Comparison of ENCODE assay signal across 17 mouse cellular contexts in genomic region chr1:92202639-92203352, GRCm38 (mm10). TPM values are rescaled to one million over a fixed set of nuclear protein-coding genes. Genes with fewer than 3 reads are reported as not detected.
DNase-seq lines count a peak whose midpoint lies in the region; ATAC-seq and TF ChIP-seq lines count a peak whose summit lies in the region.
"Had no signal": no experiment of that assay in that cellular context is flagged by ENCODE, and none has a peak within 500 bp of the region (broad histone marks: within the 10 kb centered on the region; RNA-seq: fewer than 3 reads in every experiment).

No protein-coding gene starts in this region.

- WGBS in hindbrain, embryonic 13.5 days = 79% methylated on average over 17 of the region's 17 CpGs
- WGBS in hindbrain, embryonic 11.5 days = 76% methylated on average over 17 of the region's 17 CpGs
- WGBS in thymus, adult 2 months = 69% methylated on average over 17 of the region's 17 CpGs

- 0 out of 2 replicates have a peak overlapping the region, but pooled peaks have one; percentile 5 for H3K9ac ChIP-seq in hindbrain, embryonic 13.5 days
- H3K9ac ChIP-seq in hindbrain, embryonic 11.5 days (ENCODE audit: low read depth, low read length) = no peak overlapping the region
- H3K9ac ChIP-seq: stomach, embryonic 15.5 days had no signal

- no peaks in the 10 kb centered on the region for H3K79me2 ChIP-seq in C2C12 (ENCODE audit: control insufficient read depth, insufficient read depth)

- no peak overlapping the region for H3K27ac ChIP-seq in hindbrain, embryonic 13.5 days
- H3K27ac ChIP-seq in hindbrain, embryonic 11.5 days (ENCODE audit: low read depth, low read length) = no peak overlapping the region
- peak overlapping the region; percentile 65 for H3K27ac ChIP-seq in embryonic fibroblast, embryonic 13.5 days (ENCODE audit: insufficient read depth, low read length)
- no peak overlapping the region for H3K27ac ChIP-seq in thymus, adult 2 months (ENCODE audit: control insufficient read depth, insufficient read depth, low read length)
- H3K27ac ChIP-seq: stomach, embryonic 15.5 days had no signal

- no peaks in the 10 kb centered on the region for H3K36me3 ChIP-seq in hindbrain, embryonic 13.5 days
- H3K36me3 ChIP-seq in hindbrain, embryonic 11.5 days (ENCODE audit: control insufficient read depth, insufficient read depth, low read length) = no peaks in the 10 kb centered on the region
- no peaks in the 10 kb centered on the region for H3K36me3 ChIP-seq in C2C12 (ENCODE audit: control insufficient read depth, insufficient read depth)
- H3K36me3 ChIP-seq in thymus, adult 2 months (ENCODE audit: control insufficient read depth, insufficient read depth, low read length) = no peaks in the 10 kb centered on the region
- H3K36me3 ChIP-seq: stomach, embryonic 15.5 days had no signal

- no peak overlapping the region for H3K4me2 ChIP-seq in hindbrain, embryonic 13.5 days
- no peak overlapping the region for H3K4me2 ChIP-seq in hindbrain, embryonic 11.5 days (replicated peaks; ENCODE audit: low read depth, low read length)
- H3K4me2 ChIP-seq: stomach, embryonic 15.5 days had no signal

- H3ac ChIP-seq in C2C12 (ENCODE audit: control insufficient read depth, insufficient read length, low read depth) = no peak overlapping the region

- H3K79me3 ChIP-seq in C2C12 (ENCODE audit: low read depth) = no peaks in the 10 kb centered on the region

- peak; percentile 38 for DNase-seq in embryo, embryonic 10 days (ENCODE audit: low spot score)
- no peak for DNase-seq in embryo, embryonic 9.5 days (ENCODE audit: extremely low spot score)
- no peak for DNase-seq in hindbrain, embryonic 11.5 days (ENCODE audit: low spot score)
- DNase-seq in adrenal gland, adult 18-20 months (ENCODE audit: low spot score in 2 of 2) = no peak
- DNase-seq in thymus, adult 2 months = no peak
- DNase-seq: adrenal gland, postnatal 25 days; cerebellum, postnatal 25 days; gastrocnemius, postnatal 10 days; heart, postnatal 14 days; kidney, adult 8-10 months; left cerebral cortex, postnatal 4 days; right cerebral cortex, adult 18-20 months; spleen, adult 18-20 months had no signal

- ATAC-seq in hindbrain, embryonic 13.5 days (ENCODE audit: low FRiP score) = no peak
- ATAC-seq in hindbrain, embryonic 11.5 days (ENCODE audit: low FRiP score) = no peak

- H3K27me3 ChIP-seq in hindbrain, embryonic 13.5 days = peaks cover 5% of the 10 kb centered on the region; the same call in 1 of the 2 replicates
- H3K27me3 ChIP-seq in hindbrain, embryonic 11.5 days (ENCODE audit: control insufficient read depth, insufficient read depth, low read length) = no peaks in the 10 kb centered on the region
- H3K27me3 ChIP-seq in C2C12 (ENCODE audit: control insufficient read depth, insufficient read depth, insufficient read length) = no peaks in the 10 kb centered on the region
- no peaks in the 10 kb centered on the region for H3K27me3 ChIP-seq in thymus, adult 2 months (ENCODE audit: control insufficient read depth, insufficient read depth, low read length)
- H3K27me3 ChIP-seq: stomach, embryonic 15.5 days had no signal

- no peak overlapping the region for H3K4me3 ChIP-seq in hindbrain, embryonic 13.5 days
- H3K4me3 ChIP-seq in hindbrain, embryonic 11.5 days (ENCODE audit: low read depth, low read length) = no peak overlapping the region
- H3K4me3 ChIP-seq in C2C12 (ENCODE audit: insufficient read depth, poor library complexity, severe bottlenecking) = no peak overlapping the region
- H3K4me3 ChIP-seq in embryonic fibroblast, embryonic 13.5 days (ENCODE audit: insufficient read depth, low read length) = no peak overlapping the region
- no peak overlapping the region for H3K4me3 ChIP-seq in thymus, adult 2 months (ENCODE audit: control insufficient read depth, insufficient read depth, low read length)
- H3K4me3 ChIP-seq: stomach, embryonic 15.5 days had no signal

- TF ChIP-seq POLR2A in embryonic fibroblast, embryonic 13.5 days (IDR thresholded peaks at IDR 0.05; ENCODE audit: low read depth, low read length) = no peak
- no peak for TF ChIP-seq POLR2A in thymus, adult 2 months (IDR thresholded peaks at IDR 0.05; ENCODE audit: control insufficient read depth, extremely low read depth, insufficient read depth, low read length, poor library complexity)

- H3K9me3 ChIP-seq in hindbrain, embryonic 13.5 days = no peaks in the 10 kb centered on the region
- no peaks in the 10 kb centered on the region for H3K9me3 ChIP-seq in hindbrain, embryonic 11.5 days (ENCODE audit: control insufficient read depth, low read length)
- H3K9me3 ChIP-seq: stomach, embryonic 15.5 days had no signal

- H3K4me1 ChIP-seq in hindbrain, embryonic 13.5 days (replicated peaks) = peaks cover 5% of the 10 kb centered on the region; the same call in 1 of the 2 replicates
- H3K4me1 ChIP-seq in hindbrain, embryonic 11.5 days (replicated peaks; ENCODE audit: control insufficient read depth, insufficient read depth, low read length) = no peaks in the 10 kb centered on the region
- no peaks in the 10 kb centered on the region for H3K4me1 ChIP-seq in embryonic fibroblast, embryonic 13.5 days (ENCODE audit: control insufficient read depth, insufficient read depth, low read length)
- peaks cover 10% of the 10 kb centered on the region for H3K4me1 ChIP-seq in thymus, adult 2 months (replicated peaks; ENCODE audit: control insufficient read depth, insufficient read depth, low read length)
- H3K4me1 ChIP-seq: stomach, embryonic 15.5 days had no signal

- no peak for TF ChIP-seq CTCF in C2C12 (IDR thresholded peaks at IDR 0.05; ENCODE audit: control insufficient read depth, insufficient read depth, insufficient read length)
- no peak for TF ChIP-seq CTCF in embryonic fibroblast, embryonic 13.5 days (IDR thresholded peaks at IDR 0.05; ENCODE audit: borderline replicate concordance, insufficient read depth, low read length)
- TF ChIP-seq CTCF in thymus, adult 2 months (IDR thresholded peaks at IDR 0.05; ENCODE audit: borderline replicate concordance, control insufficient read depth, extremely low read depth, insufficient read depth, low read length, poor library complexity) = no peak

TF ChIP-seq in C2C12, 6 proteins besides CTCF, POLR2A, EP300 and RAD21:
- TF ChIP-seq USF1 (IDR thresholded peaks at IDR 0.05; ENCODE audit: low read depth) (no peak), FOSL1 (IDR thresholded peaks at IDR 0.05; ENCODE audit: insufficient read depth, low read length, poor library complexity, severe bottlenecking) (no peak), MYOD1 (IDR thresholded peaks at IDR 0.05; ENCODE audit: control insufficient read depth, insufficient read length, low read depth) (peak; percentile 88)

RNA-seq across cellular contexts. Expression of gene Hdac4, which starts 7.3 kb away (rescaled TPM):
- 25.3 and 25.7 TPM in 2 replicates for polyA plus RNA-seq in hindbrain, embryonic 13.5 days (2015; fragmentation: Nextera tagmentation; extraction: Ambion mirVana)
- 20.4 and 21.2 TPM in 2 replicates for polyA plus RNA-seq in hindbrain, embryonic 11.5 days (2014; fragmentation: Nextera tagmentation; extraction: Ambion mirVana)
- 9.6 TPM for polyA plus RNA-seq in C2C12 (2012; fragmentation: generic; extraction: Trizol)
- polyA plus RNA-seq in embryonic fibroblast, embryonic 13.5 days (2011; ENCODE audit: insufficient read length, low read depth, missing spikeins) = 21.8 and 30.0 TPM in 2 replicates
- 10 to 100 TPM; 45.9 to 95.4 TPM for total RNA-seq in adrenal gland, adult 18-20 months (2021)
- 33.2 and 45.0 TPM in 2 replicates for polyA plus RNA-seq in thymus, adult 2 months (2012; rRNA removed)
